Mouse (Mus musculus): ENCODE data around the gene Sec22c. TPM values are rescaled to one million over a fixed set of nuclear protein-coding genes. Genes with fewer than 3 reads are reported as not detected.

Sec22c gene
- polyA plus RNA-seq, 1 experiment from 2014 or later: 21.3 TPM

DNA sequence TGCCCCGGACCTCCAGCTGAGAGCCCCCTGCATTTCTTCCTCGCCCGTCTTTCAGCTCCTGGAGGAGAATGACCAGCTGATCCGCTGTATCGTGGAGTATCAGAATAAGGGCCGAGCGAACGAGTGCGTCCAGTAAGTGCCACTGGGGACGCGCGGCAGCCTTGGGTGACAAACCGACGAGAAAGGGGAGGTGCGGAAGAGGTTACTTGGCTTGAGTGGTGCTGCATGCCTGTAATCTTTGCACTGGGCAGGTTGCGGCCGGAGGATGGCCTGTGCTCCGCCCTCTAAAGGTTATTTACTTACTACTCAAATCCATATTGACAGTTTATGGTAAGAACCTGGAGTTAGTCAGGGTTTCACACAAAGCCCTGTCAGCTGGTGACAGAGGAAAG, 5.3 kb upstream of the Sec22c start:
- Histone ChIP-seq H3K9me3 (replicated peaks) (no peaks in the 10 kb centered on the region), H3K4me2 (peak overlapping the region; percentile 70), H3K27ac (replicated peaks) (peak overlapping the region; percentile 95), H3K4me1 (peaks cover 27% of the 10 kb centered on the region), H3K27me3 (replicated peaks) (0 out of 2 replicates have a peak, but pooled peaks cover 3% of the 10 kb centered on the region), H3K36me3 (peaks cover 5% of the 10 kb centered on the region; the same call in 1 of the 2 replicates), H3K9ac (replicated peaks) (peak overlapping the region; percentile 95), H3K4me3 (replicated peaks) (peak overlapping the region; percentile 80)
- under 1% methylated on average over 18 of the region's 18 CpGs for WGBS
- peak; percentile 21; the same call in 1 of the 2 replicates for ATAC-seq (ENCODE audit: low FRiP score)

DNA sequence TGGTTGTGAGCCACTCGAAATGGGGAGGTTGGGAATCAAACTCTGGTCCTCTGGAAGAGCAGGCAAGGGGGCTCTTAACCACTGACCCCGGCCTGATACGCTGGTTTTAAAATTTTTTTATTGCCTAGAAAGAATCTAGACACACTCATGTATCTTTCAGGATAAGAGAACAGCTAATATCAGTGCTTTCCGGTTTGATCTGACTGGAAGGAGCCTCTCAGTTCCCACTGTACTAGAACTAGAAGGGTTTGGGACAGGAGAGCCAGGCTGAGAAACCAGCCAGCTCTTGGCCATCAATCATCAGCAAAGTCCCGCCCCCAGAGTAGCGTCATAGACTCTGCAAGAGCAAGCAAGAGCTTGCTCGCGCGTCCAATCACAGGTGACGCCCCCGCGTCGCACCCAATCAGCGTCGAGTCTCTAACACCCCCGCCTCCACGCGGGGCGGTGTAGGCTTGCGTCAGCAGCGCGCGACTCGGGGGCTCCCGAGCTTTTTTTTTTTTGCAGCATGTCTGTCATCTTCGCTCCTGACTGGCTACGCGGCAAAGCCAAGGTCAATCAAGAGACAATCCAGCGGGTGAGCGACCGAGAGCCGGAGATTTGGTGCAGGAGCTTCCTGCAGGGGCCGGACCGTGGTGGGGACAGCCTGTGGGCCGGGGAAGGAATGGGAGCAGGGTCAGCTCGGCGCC, 4.8 kb upstream of the Sec22c start, which contains the start of gene Ss18l2:
TSS of gene Ss18l2 (plus strand) at position 432 of the 686 bp plus-strand sequence.
- Histone ChIP-seq H3K36me3 (peaks cover 5% of the 10 kb centered on the region; the same call in 1 of the 2 replicates), H3K4me1 (peaks cover 32% of the 10 kb centered on the region), H3K4me2 (peak within 1 kb of the TSS; percentile 70), H3K9ac (replicated peaks) (peak within 1 kb of the TSS; percentile 95), H3K4me3 (replicated peaks) (peak within 1 kb of the TSS; percentile 80), H3K9me3 (replicated peaks) (no peaks in the 10 kb centered on the region), H3K27me3 (replicated peaks) (0 out of 2 replicates have a peak, but pooled peaks cover 3% of the 10 kb centered on the region), H3K27ac (replicated peaks) (peak within 1 kb of the TSS; percentile 95)
- 4% methylated on average over 37 of the region's 37 CpGs for WGBS
- ATAC-seq (ENCODE audit: low FRiP score): peak; percentile 96

DNA sequence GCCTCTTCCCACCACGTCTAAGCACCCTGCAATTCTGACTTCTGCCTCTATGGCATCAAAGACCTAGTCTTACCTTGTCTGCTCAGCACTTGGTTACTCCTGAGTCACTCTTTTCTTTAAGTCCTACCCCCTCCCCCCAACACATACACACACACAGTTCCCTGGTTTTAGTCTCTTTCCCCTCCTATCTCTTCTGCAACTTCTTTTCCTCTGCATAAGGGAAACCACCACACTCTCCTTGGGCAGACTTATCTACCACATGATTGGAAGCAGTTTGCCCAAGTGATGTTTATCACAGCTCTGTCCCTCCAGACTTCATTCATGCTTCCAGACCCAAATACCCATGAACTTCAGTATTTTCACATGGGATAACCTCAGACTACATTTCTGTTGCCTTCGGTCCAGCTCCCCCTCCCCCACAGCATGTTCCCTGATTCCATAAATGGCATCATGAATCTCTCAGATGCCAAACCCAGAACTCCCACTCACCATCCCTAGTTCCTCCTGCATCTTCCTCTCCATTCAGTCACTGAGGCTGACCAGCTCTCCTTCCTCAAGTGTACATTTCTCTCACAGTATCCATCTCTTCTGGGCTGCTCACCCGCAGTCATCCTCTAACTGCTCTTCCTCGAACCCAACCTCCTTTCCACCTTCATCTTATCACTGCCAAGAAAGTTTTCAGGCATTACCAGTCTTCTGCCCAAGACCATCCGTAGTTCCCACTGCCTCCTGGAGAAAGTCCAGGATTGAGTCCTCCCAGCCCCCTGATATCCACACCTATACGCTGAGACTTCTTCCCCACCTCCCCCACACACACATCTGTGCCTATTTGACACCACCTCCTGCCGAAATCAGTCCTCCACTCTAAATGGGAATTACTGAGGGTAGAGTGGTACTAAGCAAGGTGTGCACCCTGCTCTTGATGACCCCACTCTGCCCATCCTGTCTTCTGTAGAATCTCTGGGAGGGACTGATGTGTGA, 3.5 kb upstream of the Sec22c start:
- WGBS: 71% methylated on average over 7 of the region's 7 CpGs
- no peak overlapping the region for H3K9ac ChIP-seq (replicated peaks)

DNA sequence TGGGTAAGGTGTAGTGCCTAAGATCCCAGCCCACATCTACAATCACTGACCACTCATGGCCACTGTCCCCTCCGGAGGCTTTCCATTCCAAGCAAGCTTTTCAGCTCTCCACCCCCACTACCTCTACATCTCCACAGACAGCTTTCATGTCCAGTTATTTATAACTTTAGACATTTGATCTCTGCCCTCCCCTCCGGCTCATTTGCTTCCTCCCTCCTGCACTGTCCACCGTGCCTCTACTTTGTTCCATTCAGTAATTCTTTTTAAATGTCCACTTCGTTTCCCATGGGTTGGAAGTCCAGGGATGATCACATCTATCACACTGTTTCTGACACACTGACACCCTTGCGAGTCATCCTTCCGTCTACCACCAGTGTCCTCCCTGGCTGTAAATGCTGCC, 2.5 kb upstream of the Sec22c start:
- no peak overlapping the region for H3K27ac ChIP-seq (replicated peaks)
- no peak overlapping the region for H3K9ac ChIP-seq (replicated peaks)
- H3K9me3 ChIP-seq (replicated peaks): no peaks in the 10 kb centered on the region
- no peak for ATAC-seq (ENCODE audit: low FRiP score)
- H3K27me3 ChIP-seq (replicated peaks): 0 out of 2 replicates have a peak, but pooled peaks cover 3% of the 10 kb centered on the region
- H3K4me3 ChIP-seq (replicated peaks): no peak overlapping the region
- H3K4me1 ChIP-seq: peaks cover 51% of the 10 kb centered on the region
- H3K4me2 ChIP-seq: no peak overlapping the region
- 60% methylated on average over 6 of the region's 6 CpGs for WGBS
- H3K36me3 ChIP-seq: no peaks in the 10 kb centered on the region

More for the DNA sequence above, 3.5 kb upstream of the Sec22c start:
- Histone ChIP-seq H3K27me3 (replicated peaks) (0 out of 2 replicates have a peak, but pooled peaks cover 3% of the 10 kb centered on the region), H3K4me3 (replicated peaks) (no peak overlapping the region), H3K9me3 (replicated peaks) (no peaks in the 10 kb centered on the region), H3K4me2 (no peak overlapping the region), H3K36me3 (peaks cover 5% of the 10 kb centered on the region; the same call in 1 of the 2 replicates), H3K4me1 (peaks cover 41% of the 10 kb centered on the region), H3K27ac (replicated peaks) (no peak overlapping the region)
- ATAC-seq (ENCODE audit: low FRiP score): no peak

DNA sequence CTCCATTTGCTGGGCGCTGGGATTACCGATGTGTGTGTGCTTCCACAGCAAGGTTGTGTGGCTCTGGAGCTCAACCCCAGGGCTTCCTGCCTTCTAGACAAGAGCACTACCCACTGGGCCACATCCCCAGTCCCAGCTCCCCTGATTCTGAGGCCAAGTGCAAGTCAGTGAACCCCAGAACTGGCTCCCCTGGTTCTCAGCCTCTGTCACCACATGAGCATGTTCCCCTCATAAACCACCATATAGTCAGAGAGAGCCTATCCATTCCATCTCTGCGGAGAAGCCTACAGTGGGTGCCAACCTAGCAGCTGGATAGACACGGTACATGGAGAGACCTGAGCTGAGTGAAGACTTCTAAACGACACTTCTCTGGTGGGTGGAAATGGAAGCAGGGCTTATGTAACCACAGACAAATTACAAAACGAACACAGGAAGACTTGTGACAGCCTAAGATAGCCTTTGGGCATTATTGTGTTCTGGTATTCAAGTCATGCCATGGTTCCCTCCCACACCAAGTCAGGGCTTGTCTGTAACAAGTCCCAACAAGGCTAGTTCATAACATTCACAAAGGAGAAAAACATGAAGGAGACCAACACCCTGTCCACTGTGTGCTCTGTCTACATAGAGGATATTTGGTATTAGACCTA, 862 bp upstream of the Sec22c start:
- Histone ChIP-seq H3K27ac (replicated peaks) (no peak overlapping the region), H3K4me2 (no peak overlapping the region), H3K36me3 (no peaks in the 10 kb centered on the region), H3K9me3 (replicated peaks) (no peaks in the 10 kb centered on the region), H3K4me1 (peaks cover 42% of the 10 kb centered on the region), H3K27me3 (replicated peaks) (0 out of 2 replicates have a peak, but pooled peaks cover 3% of the 10 kb centered on the region), H3K4me3 (replicated peaks) (no peak overlapping the region), H3K9ac (replicated peaks) (no peak overlapping the region)
- ATAC-seq (ENCODE audit: low FRiP score): no peak
- 82% methylated on average over 6 of the region's 6 CpGs for WGBS

DNA sequence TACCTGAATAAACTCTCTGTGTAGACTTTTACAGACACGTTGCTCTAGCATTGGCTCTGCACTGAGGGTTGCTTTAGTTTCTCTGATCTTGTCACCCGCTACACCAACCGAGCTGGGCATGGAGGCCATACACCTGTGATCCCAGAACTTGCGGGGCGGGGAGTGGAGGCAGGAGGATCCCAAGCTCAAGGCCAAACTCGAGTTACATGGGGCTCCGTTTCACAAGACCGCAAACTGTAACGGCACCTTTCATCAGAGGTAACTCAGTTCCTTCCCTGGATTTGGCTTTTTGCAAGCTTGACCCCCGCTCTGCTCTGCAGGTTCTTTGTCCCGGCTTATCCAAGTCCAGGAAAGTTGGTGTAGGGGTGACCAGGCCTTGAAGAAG, 1.0 kb downstream of the Sec22c start:
- peak; percentile 4; the same call in 1 of the 2 replicates for ATAC-seq (ENCODE audit: low FRiP score)
- Histone ChIP-seq H3K4me2 (peak overlapping the region; percentile 98), H3K4me3 (replicated peaks) (peak overlapping the region; percentile 92), H3K27me3 (replicated peaks) (0 out of 2 replicates have a peak, but pooled peaks cover 3% of the 10 kb centered on the region), H3K27ac (replicated peaks) (peak overlapping the region; percentile 82; the same call in 1 of the 2 replicates), H3K36me3 (peaks cover 11% of the 10 kb centered on the region), H3K9ac (replicated peaks) (peak overlapping the region; percentile 85), H3K9me3 (replicated peaks) (no peaks in the 10 kb centered on the region), H3K4me1 (peaks cover 31% of the 10 kb centered on the region)
- 30% methylated on average over 11 of the region's 11 CpGs for WGBS

DNA sequence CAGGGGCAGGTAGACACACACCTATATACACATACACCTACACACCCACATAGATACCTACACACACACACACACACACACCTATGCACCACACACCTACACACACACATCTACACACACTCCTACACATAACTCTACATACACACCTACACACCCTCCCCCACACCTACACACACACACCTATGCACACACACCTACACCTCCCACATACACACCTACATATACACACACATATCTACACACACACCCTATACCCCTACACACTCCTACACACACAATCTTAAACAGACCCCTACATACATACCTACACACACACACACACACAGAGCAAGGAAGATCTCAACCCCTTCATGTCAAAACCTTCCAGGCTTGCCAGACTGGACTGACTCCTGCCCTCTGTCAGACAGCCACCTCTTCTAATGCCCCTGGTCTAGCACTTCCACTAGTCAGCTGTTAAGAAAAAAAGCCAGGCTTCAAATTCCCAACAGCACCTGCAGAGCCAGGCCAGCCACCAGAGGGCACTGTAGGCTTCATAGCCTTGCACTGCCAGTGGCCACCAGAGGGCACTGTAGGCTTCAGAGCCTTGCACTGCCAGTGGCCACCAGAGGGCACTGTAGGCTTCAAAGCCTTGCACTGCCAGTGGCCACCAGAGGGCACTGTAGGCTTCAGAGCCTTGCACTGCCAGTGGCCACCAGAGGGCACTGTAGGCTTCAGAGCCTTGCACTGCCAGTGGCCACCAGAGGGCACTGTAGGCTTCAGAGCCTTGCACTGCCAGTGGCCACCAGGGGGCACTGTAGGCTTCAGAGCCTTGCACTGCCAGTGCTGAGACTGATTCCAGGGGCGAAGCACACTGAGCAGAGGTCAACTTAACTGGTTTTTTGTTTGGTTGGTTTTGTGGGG, 7.9 kb downstream of the Sec22c start:
- Histone ChIP-seq H3K4me2 (no peak overlapping the region), H3K4me1 (peaks cover under 1% of the 10 kb centered on the region), H3K27ac (replicated peaks) (no peak overlapping the region), H3K9me3 (replicated peaks) (no peaks in the 10 kb centered on the region), H3K27me3 (replicated peaks) (no peaks in the 10 kb centered on the region), H3K9ac (replicated peaks) (no peak overlapping the region), H3K4me3 (replicated peaks) (no peak overlapping the region), H3K36me3 (peaks cover 39% of the 10 kb centered on the region)
- no peak; the same call in 1 of the 2 replicates for ATAC-seq (ENCODE audit: low FRiP score)
- 100% methylated on average over 1 of the region's 1 CpGs for WGBS

DNA sequence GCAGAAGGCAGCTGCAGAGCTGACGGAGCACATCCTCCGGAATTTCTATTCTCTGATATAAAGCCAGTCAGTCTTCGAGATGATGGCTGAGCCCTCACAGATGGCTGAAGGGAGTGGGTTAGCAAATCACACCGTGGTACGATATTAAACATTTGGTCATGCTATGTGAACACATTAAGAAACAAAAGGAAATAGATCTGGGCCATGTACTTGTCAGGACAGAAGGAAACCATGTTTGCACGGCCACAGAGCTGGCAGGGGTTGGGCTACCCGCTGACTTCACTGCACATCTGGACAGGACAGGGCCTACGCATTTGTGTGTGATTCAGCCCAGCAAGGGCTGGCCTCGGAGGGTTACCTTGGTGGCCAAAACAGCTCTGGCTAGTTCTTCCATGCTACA, 8.7 kb downstream of the Sec22c start:
- Histone ChIP-seq H3K36me3 (peaks cover 45% of the 10 kb centered on the region), H3K9ac (replicated peaks) (no peak overlapping the region), H3K9me3 (replicated peaks) (no peaks in the 10 kb centered on the region), H3K4me2 (no peak overlapping the region), H3K27ac (replicated peaks) (no peak overlapping the region), H3K4me1 (no peaks in the 10 kb centered on the region), H3K4me3 (replicated peaks) (no peak overlapping the region), H3K27me3 (replicated peaks) (no peaks in the 10 kb centered on the region)
- 85% methylated on average over 9 of the region's 9 CpGs for WGBS
- ATAC-seq (ENCODE audit: low FRiP score): no peak

DNA sequence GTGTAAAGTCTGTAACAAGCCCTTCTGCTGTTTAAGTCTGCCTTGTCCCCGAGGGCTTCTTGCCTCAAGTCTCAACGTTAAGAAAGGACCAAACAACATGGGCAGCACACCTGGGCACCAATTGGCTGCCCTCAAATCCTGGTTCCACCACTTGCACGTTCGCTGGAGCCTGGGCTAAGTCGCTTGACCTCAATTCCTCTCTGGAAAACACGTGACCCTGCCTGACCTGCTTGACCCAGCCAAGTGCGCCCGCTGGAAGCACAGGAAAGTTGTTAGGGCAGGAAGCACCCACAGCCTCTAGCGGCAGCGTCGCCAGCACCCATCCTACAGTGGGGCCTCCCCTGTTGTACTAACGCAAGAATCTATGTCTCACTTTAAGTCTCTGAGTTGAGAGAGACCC, 10.6 kb downstream of the Sec22c start:
- Histone ChIP-seq H3K9ac (replicated peaks) (no peak overlapping the region), H3K9me3 (replicated peaks) (no peaks in the 10 kb centered on the region), H3K27me3 (replicated peaks) (no peaks in the 10 kb centered on the region), H3K4me2 (no peak overlapping the region), H3K4me1 (peaks cover 16% of the 10 kb centered on the region), H3K27ac (replicated peaks) (no peak overlapping the region), H3K36me3 (peaks cover 43% of the 10 kb centered on the region), H3K4me3 (replicated peaks) (no peak overlapping the region)
- no peak for ATAC-seq (ENCODE audit: low FRiP score)
- 81% methylated on average over 12 of the region's 12 CpGs for WGBS

DNA sequence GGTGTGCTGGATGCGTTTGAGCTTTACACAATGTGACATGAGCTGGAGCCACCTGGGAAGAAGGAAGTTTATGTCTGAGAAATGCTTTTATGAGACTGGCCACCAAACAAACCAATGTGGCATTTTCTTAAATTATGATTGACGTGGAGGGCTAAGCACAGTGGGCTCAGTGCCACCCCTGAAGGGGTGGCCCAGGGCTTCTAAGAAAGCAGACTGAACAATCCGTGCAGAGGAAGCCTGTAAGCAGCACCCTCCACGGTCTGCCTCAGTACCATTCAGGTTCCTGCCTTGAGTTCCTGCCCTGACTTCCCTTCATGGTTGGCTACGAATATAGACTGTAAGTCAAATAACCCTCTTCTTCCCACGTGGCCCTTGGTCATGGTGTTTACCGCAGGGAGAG, 14.6 kb downstream of the Sec22c start:
- ATAC-seq (ENCODE audit: low FRiP score): peak; percentile 46
- Histone ChIP-seq H3K27me3 (replicated peaks) (no peaks in the 10 kb centered on the region), H3K9ac (replicated peaks) (no peak overlapping the region), H3K36me3 (peaks cover 45% of the 10 kb centered on the region), H3K4me3 (replicated peaks) (no peak overlapping the region), H3K27ac (replicated peaks) (peak overlapping the region; percentile 78), H3K4me1 (peaks cover 21% of the 10 kb centered on the region), H3K4me2 (peak overlapping the region; percentile 49), H3K9me3 (replicated peaks) (no peaks in the 10 kb centered on the region)
- WGBS: 73% methylated on average over 7 of the region's 7 CpGs
